Mouse (Mus musculus): ENCODE measurements around the gene Pcnp.
"Not testable (repeated sequence)": the region's sequence is repeated elsewhere in the genome, so short reads cannot be mapped to it uniquely, and the experiment has no call there.

Gene Pcnp

GRCm38 (mm10) chr16:56029661-56030082 lies at the start of gene Pcnp:
Gene Pcnp (minus strand): TSS chr16:56029739.
- in situ Hi-C loops (cut with MboI, MseI): loop anchor here (5.0 to 10.0 kb wide), 2 partner anchors 47 to 125 kb away; no protein-coding TSS in a partner anchor

- in situ Hi-C loops (cut with MboI, MseI): loop anchor here (10.0 kb wide), 1 partner anchor 111 kb away; the partner anchor contains the start of gene Rpl24
Measured at GRCm38 (mm10) chr16:56076121-56076869, 46.8 kb upstream of the Pcnp start.

GRCm38 (mm10) chr16:56075222-56076111 lies 45.9 kb upstream of the Pcnp start:
- in situ Hi-C loops (cut with MboI, MseI): loop anchor here (10.0 kb wide), 1 partner anchor 111 kb away; the partner anchor contains the start of gene Rpl24

GRCm38 (mm10) chr16:56074565-56074964 lies 45.0 kb upstream of the Pcnp start:
- in situ Hi-C loops (cut with MboI, MseI): loop anchor here (10.0 kb wide), 1 partner anchor 110 kb away; the partner anchor contains the start of gene Rpl24

GRCm38 (mm10) chr16:56074122-56074521 lies 44.6 kb upstream of the Pcnp start:
- in situ Hi-C loops (cut with MboI, MseI): loop anchor here (10.0 kb wide), 1 partner anchor 109 kb away; the partner anchor contains the start of gene Rpl24

GRCm38 (mm10) chr16:56073150-56073549 lies 43.6 kb upstream of the Pcnp start:
- in situ Hi-C loops (cut with MboI, MseI): loop anchor here (10.0 kb wide), 1 partner anchor 108 kb away; the partner anchor contains the start of gene Rpl24

- in situ Hi-C loops (cut with MboI, MseI): loop anchor here (10.0 kb wide), 1 partner anchor 108 kb away; the partner anchor contains the start of gene Rpl24
Measured at GRCm38 (mm10) chr16:56072533-56072932, 43.0 kb upstream of the Pcnp start.

GRCm38 (mm10) chr16:56071317-56072232 lies 42.0 kb upstream of the Pcnp start:
- in situ Hi-C loops (cut with MboI, MseI): loop anchor here (10.0 kb wide), 1 partner anchor 107 kb away; the partner anchor contains the start of gene Rpl24

GRCm38 (mm10) chr16:56068523-56069070 lies 39.1 kb upstream of the Pcnp start:
- in situ Hi-C loops (cut with MboI, MseI): no loop called here

- in situ Hi-C loops (cut with MboI, MseI): no loop called here
Measured at GRCm38 (mm10) chr16:56066113-56066512, 36.6 kb upstream of the Pcnp start.

- in situ Hi-C loops (cut with MboI, MseI): no loop called here
Measured at GRCm38 (mm10) chr16:56064334-56064990, 34.9 kb upstream of the Pcnp start.

- in situ Hi-C loops (cut with MboI, MseI): no loop called here
Measured at GRCm38 (mm10) chr16:56062981-56063380, 33.4 kb upstream of the Pcnp start.

- in situ Hi-C loops (cut with MboI, MseI): no loop called here
Measured at GRCm38 (mm10) chr16:56061995-56062594, 32.6 kb upstream of the Pcnp start.

- in situ Hi-C loops (cut with MboI, MseI): no loop called here
Measured at GRCm38 (mm10) chr16:56058151-56058550, 28.6 kb upstream of the Pcnp start.

GRCm38 (mm10) chr16:56056944-56057590 lies 27.5 kb upstream of the Pcnp start:
- in situ Hi-C loops (cut with MboI, MseI): no loop called here

- in situ Hi-C loops (cut with MboI, MseI): no loop called here
Measured at GRCm38 (mm10) chr16:56055911-56056310, 26.4 kb upstream of the Pcnp start.

GRCm38 (mm10) chr16:56048038-56048437 lies 18.5 kb upstream of the Pcnp start, which contains the start of gene Senp7:
Gene Senp7 (plus strand): TSS chr16:56048338.
- in situ Hi-C loops (cut with MboI, MseI): not testable (repeated sequence)

GRCm38 (mm10) chr16:56038090-56038489 lies 8.6 kb upstream of the Pcnp start:
- in situ Hi-C loops (cut with MboI, MseI): loop anchor here (10.0 kb wide), 1 partner anchor 133 kb away; no protein-coding TSS in a partner anchor
